In the genomic region with DNA sequence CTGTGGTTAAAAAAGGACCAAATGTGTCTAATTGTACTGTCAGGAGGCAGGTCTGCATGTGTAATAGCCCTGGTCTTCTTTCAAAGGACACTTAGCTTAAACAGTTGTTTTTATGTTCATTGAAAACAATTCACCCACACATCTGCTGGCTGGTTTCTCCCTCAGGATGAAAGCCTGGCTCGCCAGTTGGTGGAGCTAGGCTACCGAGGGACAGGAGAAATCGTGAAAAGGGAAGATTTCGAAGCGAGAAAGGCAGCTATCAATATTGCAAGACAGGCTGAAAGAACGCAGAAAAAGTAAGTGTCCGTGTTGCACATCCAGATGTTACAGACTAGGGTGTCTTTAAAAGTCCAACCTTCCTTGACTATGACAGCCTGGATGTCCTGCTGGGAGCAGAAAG, we compare ENCODE assay signal across 26 mouse cellular contexts. TPM values are rescaled to one million over a fixed set of nuclear protein-coding genes. Genes with fewer than 3 reads are reported as not detected.
DNase-seq lines count a peak whose midpoint lies in the region; ATAC-seq and TF ChIP-seq lines count a peak whose summit lies in the region.
"Had no signal": no experiment of that assay in that cellular context is flagged by ENCODE, and none has a peak within 500 bp of the region (broad histone marks: within the 10 kb centered on the region; RNA-seq: fewer than 3 reads in every experiment).

No protein-coding gene starts in this region.

- TF ChIP-seq CTCF in lung, postnatal 0 days (IDR thresholded peaks at IDR 0.05), result peak; percentile 58
- peak; percentile 32; the same call in 1 of the 2 replicates for TF ChIP-seq CTCF in brain, embryonic 14.5 days (IDR thresholded peaks at IDR 0.05; ENCODE audit: borderline replicate concordance, extremely low read depth, insufficient read depth, insufficient read length)

- no peak overlapping the region for H3K4me3 ChIP-seq in lung, postnatal 0 days (ENCODE audit: low read depth, low read length)
- H3K4me3 ChIP-seq: embryonic facial prominence, embryonic 12.5 days; gastrocnemius, adult 2 months; heart, embryonic 12.5 days; kidney, embryonic 15.5 days; limb, embryonic 10.5 days; midbrain, embryonic 12.5 days; neural tube, embryonic 13.5 days had no signal

- peak; percentile 21 to 29 for DNase-seq in kidney, postnatal 4 days
- DNase-seq in kidney, postnatal 10 days, result no peak
- no peak for DNase-seq in lung, postnatal 0 days (ENCODE audit: low spot score)
- no peak for DNase-seq in lung, postnatal 14 days
- peak; percentile 65 for DNase-seq in NIH3T3 (ENCODE audit: low read depth)
- peak; percentile 26 for DNase-seq in brain, embryonic 14.5 days (ENCODE audit: low read depth)
- DNase-seq in urinary bladder, postnatal 4 days (ENCODE audit: low spot score in 2 of 2), result no peak
- no peak for DNase-seq in embryo, embryonic 9.5 days (ENCODE audit: extremely low spot score)
- DNase-seq: adrenal gland, postnatal 14 days; cerebellum, adult 11-12 months; gastrocnemius, adult 2 months; heart, postnatal 14 days; liver, postnatal 0 days; thymus, adult 18-20 months; thymus, postnatal 4 days had no signal

- 60% methylated on average over 7 of the region's 7 CpGs for WGBS in lung, postnatal 0 days

- no peaks in the 10 kb centered on the region for H3K27me3 ChIP-seq in lung, postnatal 0 days (replicated peaks; ENCODE audit: insufficient read depth, low read length)
- H3K27me3 ChIP-seq: embryonic facial prominence, embryonic 12.5 days; heart, embryonic 12.5 days; kidney, embryonic 15.5 days; midbrain, embryonic 12.5 days; neural tube, embryonic 13.5 days had no signal

- ATAC-seq in lung, postnatal 0 days, result no peak
- ATAC-seq: forebrain, embryonic 16.5 days; intestine, embryonic 16.5 days; liver, postnatal 0 days had no signal

- no peaks in the 10 kb centered on the region for H3K9me3 ChIP-seq in lung, postnatal 0 days (ENCODE audit: low read length)
- H3K9me3 ChIP-seq: embryonic facial prominence, embryonic 12.5 days; heart, embryonic 12.5 days; kidney, embryonic 15.5 days; limb, embryonic 10.5 days; midbrain, embryonic 12.5 days; neural tube, embryonic 13.5 days had no signal

- H3K9ac ChIP-seq in lung, postnatal 0 days (replicated peaks; ENCODE audit: low read depth), result no peak overlapping the region
- H3K9ac ChIP-seq: embryonic facial prominence, embryonic 12.5 days; heart, embryonic 12.5 days; hindbrain, embryonic 14.5 days; kidney, embryonic 15.5 days; liver, postnatal 0 days; midbrain, embryonic 12.5 days; neural tube, embryonic 13.5 days had no signal

- TF ChIP-seq POLR2A in brain, embryonic 14.5 days (IDR thresholded peaks at IDR 0.05; ENCODE audit: borderline replicate concordance, extremely low read depth, insufficient read depth, insufficient read length, poor library complexity, severe bottlenecking), result no peak

- H3K27ac ChIP-seq in lung, postnatal 0 days (ENCODE audit: low read length), result no peak overlapping the region
- H3K27ac ChIP-seq: embryonic facial prominence, embryonic 12.5 days; gastrocnemius, adult 2 months; hindbrain, embryonic 14.5 days; kidney, embryonic 15.5 days; limb, embryonic 10.5 days; midbrain, embryonic 12.5 days; neural tube, embryonic 13.5 days had no signal

- no peaks in the 10 kb centered on the region for H3K36me3 ChIP-seq in lung, postnatal 0 days (ENCODE audit: insufficient read depth, low read length)
- H3K36me3 ChIP-seq: embryonic facial prominence, embryonic 12.5 days; heart, embryonic 12.5 days; kidney, embryonic 15.5 days; limb, embryonic 10.5 days; midbrain, embryonic 12.5 days; neural tube, embryonic 13.5 days had no signal

- no peak overlapping the region for H3K4me2 ChIP-seq in lung, postnatal 0 days (replicated peaks; ENCODE audit: low read depth, low read length)
- H3K4me2 ChIP-seq: embryonic facial prominence, embryonic 12.5 days; heart, embryonic 12.5 days; hindbrain, embryonic 14.5 days; kidney, embryonic 15.5 days; midbrain, embryonic 12.5 days; neural tube, embryonic 13.5 days had no signal

- no peak for TF ChIP-seq EP300 in lung, postnatal 0 days (IDR thresholded peaks at IDR 0.05)

- H3K4me1 ChIP-seq in lung, postnatal 0 days (ENCODE audit: insufficient read depth, low read depth, low read length), result no peaks in the 10 kb centered on the region
- H3K4me1 ChIP-seq: embryonic facial prominence, embryonic 12.5 days; heart, embryonic 12.5 days; kidney, embryonic 15.5 days; limb, embryonic 10.5 days; midbrain, embryonic 12.5 days; neural tube, embryonic 13.5 days had no signal

RNA-seq across cellular contexts. Expression of a gene that starts 17.0 kb away (rescaled TPM):
- 10.9 and 11.3 TPM in 2 replicates for polyA plus RNA-seq in lung, postnatal 0 days (2015; fragmentation: Nextera tagmentation; extraction: Ambion mirVana)
- 0.16 and 0.82 TPM in 2 replicates for polyA plus RNA-seq in brain, embryonic 14.5 days (2012; rRNA removed)
- polyA plus RNA-seq: heart, embryonic 12.5 days; liver, adult 2 months; liver, postnatal 0 days; spleen, adult 2 months had no signal

Comparison
In these comparisons a context has a peak if more than half of its experiments do, and no peak if none do; other contexts are left out.
1. DNase-seq: peak in kidney, postnatal 4 days (2 of 2), NIH3T3 (single experiment) and brain, embryonic 14.5 days (single experiment); none in kidney, postnatal 10 days (single experiment), lung, postnatal 0 days (single experiment), lung, postnatal 14 days (single experiment), urinary bladder, postnatal 4 days (0 of 2) and embryo, embryonic 9.5 days (single experiment).